Mouse (Mus musculus) olfactory bulb, adult 2 months (tissue): ENCODE results near the gene Ifnar2. TPM values are rescaled to one million over a fixed set of nuclear protein-coding genes. Genes with fewer than 3 reads are reported as not detected.

ENCODE experiments used
- H3K27ac ChIP-seq: fragments of 200-500 bp; 2 replicates; pipeline ENCODE4 v1.5.1; 2012; ENCODE audit warnings: low read depth, low read length; ENCODE audit not compliant: insufficient read depth
- H3K4me1 ChIP-seq: fragments of 200-500 bp; 2 replicates; pipeline ENCODE4 v1.6.1; 2012; ENCODE audit warnings: low read length; ENCODE audit not compliant: control insufficient read depth, insufficient read depth
- H3K4me3 ChIP-seq: fragments of 200-500 bp; 2 replicates; pipeline ENCODE4 v1.5.1; 2012; ENCODE audit warnings: mild to moderate bottlenecking, low read depth, low read length, moderate library complexity; ENCODE audit not compliant: insufficient read depth
- CTCF ChIP-seq: fragments of 200-500 bp; IDR thresholded peaks from 2 replicates; pipeline ENCODE4 v1.5.1; 2012; ENCODE audit warnings: low read depth, mild to moderate bottlenecking, low read length, moderate library complexity; ENCODE audit not compliant: insufficient read depth
- POLR2A ChIP-seq: fragments of 200-500 bp; IDR thresholded peaks from 2 replicates; pipeline ENCODE4 v1.6.1; 2012; ENCODE audit warnings: mild to moderate bottlenecking, low read depth, low read length, moderate library complexity; ENCODE audit not compliant: insufficient read depth
- WGBS: fragments of 180-500 bp; shearing (Covaris S2); methylation state at CpG from one replicate; pipeline ENCODE4 v1.1.7; 2018; 5-methylcytosine and 5-hydroxymethylcytosine counted together
- polyA plus RNA-seq: library from polyadenylated mRNA; stranded (reverse); fragments of >200 nt; gene quantifications from 2 replicates; pipeline ENCODE4 v1.2.4, GENCODE M21; 2012; ENCODE audit warnings: low replicate concordance; ENCODE audit not compliant: missing spikeins, insufficient read depth, insufficient read length

Gene Ifnar2
- polyA plus RNA-seq, 1 experiment: not detected

- TF ChIP-seq POLR2A (no peak), CTCF (no peak)
- Histone ChIP-seq H3K4me3 (no peak overlapping the region), H3K4me1 (no peaks in the 10 kb centered on the region), H3K27ac (no peak overlapping the region)
- WGBS: 81% methylated on average over 12 of the region's 12 CpGs
Measured at GRCm38 (mm10) chr16:91355160-91355559, 17.4 kb upstream of the Ifnar2 start.

- TF ChIP-seq POLR2A (no peak), CTCF (no peak)
- Histone ChIP-seq H3K4me3 (no peak overlapping the region), H3K4me1 (no peaks in the 10 kb centered on the region), H3K27ac (no peak overlapping the region)
- 84% methylated on average over 10 of the region's 10 CpGs for WGBS
Measured at GRCm38 (mm10) chr16:91356760-91357525, 15.6 kb upstream of the Ifnar2 start.

GRCm38 (mm10) chr16:91357526-91357900, 15.1 kb upstream of the Ifnar2 start:
- WGBS: 69% methylated on average over 10 of the region's 10 CpGs
- TF ChIP-seq CTCF (no peak), POLR2A (no peak)
- Histone ChIP-seq H3K4me1 (no peaks in the 10 kb centered on the region), H3K27ac (no peak overlapping the region), H3K4me3 (no peak overlapping the region)

- Histone ChIP-seq H3K4me1 (no peaks in the 10 kb centered on the region), H3K27ac (no peak overlapping the region), H3K4me3 (no peak overlapping the region)
- no peak for TF ChIP-seq POLR2A
- TF ChIP-seq CTCF: no peak
- whole genome bisulfite sequencing: 28% methylated on average over 8 of the region's 8 CpGs
Measured at GRCm38 (mm10) chr16:91358555-91358954, 14.0 kb upstream of the Ifnar2 start.

GRCm38 (mm10) chr16:91359531-91359930, 13.1 kb upstream of the Ifnar2 start:
- no peak overlapping the region for H3K27ac ChIP-seq

GRCm38 (mm10) chr16:91360162-91360561, 12.4 kb upstream of the Ifnar2 start:
- Histone ChIP-seq H3K27ac (no peak overlapping the region), H3K4me1 (no peaks in the 10 kb centered on the region), H3K4me3 (no peak overlapping the region)
- TF ChIP-seq POLR2A: no peak
- no peak for TF ChIP-seq CTCF
- WGBS: 78% methylated on average over 3 of the region's 3 CpGs

More at GRCm38 (mm10) chr16:91359531-91359930, 13.1 kb upstream of the Ifnar2 start:
- TF ChIP-seq POLR2A: no peak
- no peak for TF ChIP-seq CTCF
- WGBS: 92% methylated on average over 13 of the region's 13 CpGs
- H3K4me1 ChIP-seq: no peaks in the 10 kb centered on the region
- H3K4me3 ChIP-seq: no peak overlapping the region

GRCm38 (mm10) chr16:91362006-91362405, 10.6 kb upstream of the Ifnar2 start:
- WGBS: 95% methylated on average over 2 of the region's 2 CpGs
- no peak for TF ChIP-seq POLR2A
- no peak for TF ChIP-seq CTCF
- Histone ChIP-seq H3K4me3 (no peak overlapping the region), H3K4me1 (no peaks in the 10 kb centered on the region), H3K27ac (no peak overlapping the region)

- no peaks in the 10 kb centered on the region for H3K4me1 ChIP-seq
- TF ChIP-seq CTCF (no peak), POLR2A (no peak)
- no peak overlapping the region for H3K4me3 ChIP-seq
- 48% methylated on average over 12 of the region's 12 CpGs for WGBS
- H3K27ac ChIP-seq: no peak overlapping the region
Measured at GRCm38 (mm10) chr16:91362616-91363272, 9.8 kb upstream of the Ifnar2 start.

- Histone ChIP-seq H3K4me1 (no peaks in the 10 kb centered on the region), H3K27ac (no peak overlapping the region), H3K4me3 (no peak overlapping the region)
- 63% methylated on average over 3 of the region's 3 CpGs for WGBS
- no peak for TF ChIP-seq POLR2A
- TF ChIP-seq CTCF: no peak
Measured at GRCm38 (mm10) chr16:91363483-91363882, 9.1 kb upstream of the Ifnar2 start.

- TF ChIP-seq POLR2A: no peak
- no peak for TF ChIP-seq CTCF
- H3K27ac ChIP-seq: no peak overlapping the region
- no peak overlapping the region for H3K4me3 ChIP-seq
- H3K4me1 ChIP-seq: no peaks in the 10 kb centered on the region
Measured at GRCm38 (mm10) chr16:91366567-91366966, 6.0 kb upstream of the Ifnar2 start.
